Mouse (Mus musculus) MEL (cell line): ENCODE data around the gene Abl2.

Experiments
- EP300 ChIP-seq, 2 experiments: IDR thresholded peaks; 2 replicates each; pipeline ENCODE4 v1.6.1; 2011; ENCODE audit warnings: improper control_type of control experiment in 2 of 2, low read length in 2 of 2, low read depth in 1 of 2, mild to moderate bottlenecking in 1 of 2
- HCFC1 ChIP-seq: IDR thresholded peaks from 2 replicates; pipeline ENCODE4 v1.6.1; 2012; ENCODE audit warnings: low read depth, mild to moderate bottlenecking, inconsistent platforms, low read length, improper control_type of control experiment, moderate library complexity

DNA sequence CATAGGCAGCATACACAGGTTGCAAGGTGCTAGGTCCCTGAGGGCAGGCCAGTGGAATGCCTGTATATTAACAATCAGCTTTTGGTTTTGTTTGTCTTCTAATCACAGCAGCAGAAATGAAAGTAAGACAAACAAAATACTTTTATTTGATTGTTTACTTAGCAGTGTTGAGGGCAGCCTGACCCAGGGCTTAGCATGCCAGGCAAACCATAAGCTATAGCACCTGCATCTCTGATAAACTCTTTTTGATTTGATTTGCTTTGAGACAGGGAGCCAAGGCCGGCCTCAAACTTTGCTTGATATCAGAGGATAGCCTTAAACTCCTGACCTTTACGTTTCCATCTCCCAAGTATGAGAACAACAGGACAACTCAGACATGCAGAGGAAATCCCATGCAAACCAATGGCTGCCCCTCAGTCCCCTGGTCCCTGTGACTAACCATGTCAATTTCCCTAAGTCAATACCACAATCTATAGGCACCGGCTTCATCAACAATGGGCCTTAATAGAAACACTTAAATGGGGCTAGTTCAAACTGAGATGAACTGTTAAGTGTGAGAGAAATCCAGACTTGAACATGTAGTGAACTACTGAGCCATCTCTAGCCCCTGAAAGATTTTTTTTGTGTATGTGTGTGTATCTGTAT lies 38.3 kb upstream of the Abl2 start:
- TF ChIP-seq EP300 (IDR thresholded peaks at IDR 0.05; ENCODE audit: low read depth in 1 of 2, low read length in 2 of 2): no peak
- TF ChIP-seq HCFC1: no peak
